Mouse (Mus musculus): Measurements from ENCODE around the gene Trappc6a. TPM values are rescaled to one million over a fixed set of nuclear protein-coding genes. Genes with fewer than 3 reads are reported as not detected.

Gene Trappc6a
- polyA plus RNA-seq, 1 experiment from 2014 or later: 36.5 TPM

GRCm38 (mm10) chr7:19543584-19543983 lies 35.4 kb downstream of the Trappc6a start:
- in situ Hi-C loops (cut with MboI; ENCODE audit: low pct_unique_long_range_greater_than_20kb): no loop called here
- no peak for ATAC-seq
- no peak for TF ChIP-seq CTCF (IDR thresholded peaks at IDR 0.05)
- ChIA-PET POLR2A (interaction anchor here (0.6 kb wide), 1 partner anchor 67 kb away, joined by 3 read pairs; no protein-coding TSS in a partner anchor), CTCF (interaction anchor here (1.4 kb wide), 2 partner anchors 11 kb away, joined by 4 read pairs; no protein-coding TSS in a partner anchor)
- DNase-seq (ENCODE audit: low read depth, low spot score): no peak
- H3K27me3 ChIP-seq: no peaks in the 10 kb centered on the region

- in situ Hi-C loops (cut with MboI; ENCODE audit: low pct_unique_long_range_greater_than_20kb): no loop called here
- TF ChIP-seq CTCF (IDR thresholded peaks at IDR 0.05): no peak
- no peak for DNase-seq (ENCODE audit: low read depth, low spot score)
- POLR2A ChIA-PET: interaction anchor here (1.2 kb wide), 1 partner anchor 9 kb away, joined by 3 read pairs; no protein-coding TSS in a partner anchor
- no peaks in the 10 kb centered on the region for H3K27me3 ChIP-seq
- no peak for ATAC-seq
- CTCF ChIA-PET: interaction anchor here (1.4 to 1.5 kb wide), 2 partner anchors 10 to 13 kb away, joined by 3 read pairs; no protein-coding TSS in a partner anchor
Observed at GRCm38 (mm10) chr7:19546007-19546406, 37.8 kb downstream of the Trappc6a start.

- ChIA-PET POLR2A (no interaction called here), CTCF (interaction anchor here (0.7 to 1.5 kb wide), 2 partner anchors 8 to 11 kb away, joined by 3 read pairs; no protein-coding TSS in a partner anchor)
- ATAC-seq (no peak), DNase-seq (ENCODE audit: low read depth, low spot score) (no peak)
- no peak for TF ChIP-seq CTCF (IDR thresholded peaks at IDR 0.05)
- no peaks in the 10 kb centered on the region for H3K27me3 ChIP-seq
- in situ Hi-C loops (cut with MboI; ENCODE audit: low pct_unique_long_range_greater_than_20kb): no loop called here
Observed at GRCm38 (mm10) chr7:19547344-19547969, 39.3 kb downstream of the Trappc6a start.

GRCm38 (mm10) chr7:19549394-19549793 lies 41.2 kb downstream of the Trappc6a start:
- CTCF ChIA-PET: no interaction called here
- DNase-seq (ENCODE audit: low read depth, low spot score): no peak
- no peaks in the 10 kb centered on the region for H3K27me3 ChIP-seq
- in situ Hi-C loops (cut with MboI; ENCODE audit: low pct_unique_long_range_greater_than_20kb): no loop called here
- no peak for ATAC-seq
- POLR2A ChIA-PET: interaction anchor here (1.6 kb wide), 1 partner anchor 10 kb away, joined by 3 read pairs; no protein-coding TSS in a partner anchor
- TF ChIP-seq CTCF (IDR thresholded peaks at IDR 0.05): no peak

DNA sequence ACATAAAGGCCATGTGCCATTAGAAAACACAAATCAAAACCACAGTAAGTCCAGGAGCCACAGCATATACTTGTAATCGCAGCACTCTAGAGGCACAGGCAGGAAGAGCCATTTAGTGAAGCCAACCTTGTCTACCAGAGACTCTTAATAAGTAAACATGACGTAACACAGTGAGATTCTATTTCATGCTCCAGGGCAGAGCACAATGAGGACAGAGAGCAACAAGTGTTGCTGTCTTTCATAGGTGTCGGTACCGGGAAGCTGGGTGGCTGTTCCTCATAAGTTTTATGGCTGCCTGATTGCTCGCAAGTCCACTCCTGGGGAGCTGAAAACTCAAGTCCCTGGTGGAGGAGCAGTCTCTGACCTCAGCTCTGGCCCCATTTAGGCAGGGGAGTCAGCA lies 43.4 kb downstream of the Trappc6a start:
- no peaks in the 10 kb centered on the region for H3K27me3 ChIP-seq
- in situ Hi-C loops (cut with MboI; ENCODE audit: low pct_unique_long_range_greater_than_20kb): no loop called here
- ChIA-PET POLR2A (no interaction called here), CTCF (no interaction called here)
- TF ChIP-seq CTCF (IDR thresholded peaks at IDR 0.05): no peak
- DNase-seq (ENCODE audit: low read depth, low spot score): no peak
- no peak for ATAC-seq

- no peaks in the 10 kb centered on the region for H3K27me3 ChIP-seq
- ChIA-PET CTCF (interaction anchor here (0.9 to 2.0 kb wide), 2 partner anchors 10 to 11 kb away, joined by 3 to 4 read pairs; partner anchors contain the start of gene Ppp1r37), POLR2A (no interaction called here)
- TF ChIP-seq CTCF (IDR thresholded peaks at IDR 0.05): no peak
- no peak for ATAC-seq
- no peak for DNase-seq (ENCODE audit: low read depth, low spot score)
- in situ Hi-C loops (cut with MboI; ENCODE audit: low pct_unique_long_range_greater_than_20kb): no loop called here
Observed at GRCm38 (mm10) chr7:19552443-19552842, 44.2 kb downstream of the Trappc6a start.

DNA sequence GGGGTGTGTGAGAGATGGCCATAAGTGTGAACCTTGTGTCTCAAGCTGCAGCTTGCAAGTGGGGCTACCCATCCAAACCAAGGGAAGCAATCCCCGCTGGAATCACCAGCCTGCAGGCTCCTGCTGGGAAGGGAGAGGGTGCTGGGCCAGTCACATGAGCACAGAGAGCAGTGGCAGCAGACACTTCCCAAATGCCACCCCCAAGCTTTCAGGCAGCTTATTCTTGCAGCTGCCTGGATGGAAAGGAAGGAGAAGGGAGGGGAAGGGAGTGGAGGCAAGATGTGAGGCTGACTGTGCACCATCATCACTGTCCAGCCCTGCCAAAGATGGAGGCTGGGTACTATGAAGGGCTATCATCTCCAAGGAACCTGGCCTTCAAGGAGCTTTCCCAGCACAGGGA lies 46.0 kb downstream of the Trappc6a start:
- in situ Hi-C loops (cut with MboI; ENCODE audit: low pct_unique_long_range_greater_than_20kb): no loop called here
- ATAC-seq: no peak

DNA sequence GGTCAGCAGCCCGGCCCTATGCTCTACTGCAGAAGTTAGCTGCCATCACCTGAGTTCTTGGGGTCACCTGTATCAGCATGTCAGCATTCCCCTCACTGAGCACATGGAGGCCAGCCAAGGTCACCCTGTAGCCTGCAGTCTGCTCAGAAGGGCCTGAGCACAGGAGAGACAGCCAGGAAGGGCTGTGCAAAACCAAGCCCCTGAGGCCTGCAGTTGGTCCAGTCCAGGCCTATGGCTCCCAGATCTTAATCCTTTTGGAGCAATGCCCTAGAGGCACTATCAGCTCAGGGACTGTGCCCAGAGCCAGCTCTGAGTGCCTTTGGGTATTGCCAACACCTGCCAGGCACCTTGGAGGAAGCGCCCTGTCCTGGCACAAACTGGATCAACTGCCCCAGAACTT lies 48.9 kb downstream of the Trappc6a start:
- ATAC-seq (no peak), DNase-seq (ENCODE audit: low read depth, low spot score) (no peak)
- no peak for TF ChIP-seq CTCF (IDR thresholded peaks at IDR 0.05)
- in situ Hi-C loops (cut with MboI; ENCODE audit: low pct_unique_long_range_greater_than_20kb): no loop called here
- ChIA-PET POLR2A (no interaction called here), CTCF (no interaction called here)
- no peaks in the 10 kb centered on the region for H3K27me3 ChIP-seq

More for the DNA sequence above, 46.0 kb downstream of the Trappc6a start:
- no peaks in the 10 kb centered on the region for H3K27me3 ChIP-seq
- TF ChIP-seq CTCF (IDR thresholded peaks at IDR 0.05): no peak
- DNase-seq (ENCODE audit: low read depth, low spot score): no peak
- ChIA-PET CTCF (interaction anchor here (1.4 to 2.0 kb wide), 2 partner anchors 8 to 11 kb away, joined by 4 read pairs; partner anchors contain the start of gene Ppp1r37), POLR2A (interaction anchor here (1.1 kb wide), 1 partner anchor 15 kb away, joined by 3 read pairs; no protein-coding TSS in a partner anchor)

DNA sequence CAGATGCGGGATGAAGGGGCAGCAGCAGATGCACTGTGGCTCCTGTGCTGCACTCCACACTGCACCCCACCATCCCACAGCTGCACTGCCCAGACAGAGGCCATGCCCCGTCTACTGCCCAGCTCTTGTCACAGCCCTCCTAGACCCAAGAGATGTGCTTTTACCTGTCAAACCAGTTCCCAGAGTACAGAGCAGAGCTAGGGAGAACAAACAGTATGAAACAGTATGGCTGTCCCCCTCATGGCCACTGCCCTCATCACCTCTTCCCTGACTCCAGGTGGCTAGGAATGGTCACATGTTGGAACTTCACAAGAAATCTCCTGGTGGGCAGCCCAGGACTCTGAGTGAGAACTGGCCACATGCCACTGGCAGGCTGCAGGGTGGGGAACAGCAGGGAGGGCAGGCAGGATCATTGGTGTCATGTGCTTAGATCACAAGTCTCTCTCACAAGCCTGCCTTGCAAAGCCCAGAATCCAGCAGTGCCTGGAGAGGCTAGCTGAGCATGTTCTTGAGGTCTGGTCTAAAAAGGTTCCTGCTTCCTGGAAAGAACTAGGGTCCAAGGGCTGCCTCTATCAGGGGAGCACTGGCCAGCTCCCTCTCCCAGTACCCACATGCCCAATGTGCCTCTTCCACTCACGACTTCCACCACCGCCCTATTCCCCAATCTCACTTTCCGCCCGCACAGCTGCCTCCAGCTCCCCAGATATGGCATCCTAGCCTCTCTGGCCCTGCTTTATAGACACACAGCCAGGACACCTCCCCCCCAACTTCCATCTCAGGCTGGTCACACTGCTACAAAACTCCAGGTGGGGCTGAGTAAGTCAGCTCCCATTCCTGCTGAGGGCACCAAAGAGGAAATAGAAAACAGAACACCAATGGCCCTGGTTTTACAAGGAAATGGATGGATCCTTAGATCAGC lies 50.0 kb downstream of the Trappc6a start:
- DNase-seq (ENCODE audit: low read depth, low spot score) (no peak), ATAC-seq (no peak)
- ChIA-PET POLR2A (no interaction called here), CTCF (interaction anchor here (1.0 to 2.0 kb wide), 5 partner anchors 12 to 31 kb away, joined by 3 to 7 read pairs (median 4); no protein-coding TSS in a partner anchor)
- no peaks in the 10 kb centered on the region for H3K27me3 ChIP-seq
- no peak for TF ChIP-seq CTCF (IDR thresholded peaks at IDR 0.05)
- in situ Hi-C loops (cut with MboI; ENCODE audit: low pct_unique_long_range_greater_than_20kb): no loop called here

DNA sequence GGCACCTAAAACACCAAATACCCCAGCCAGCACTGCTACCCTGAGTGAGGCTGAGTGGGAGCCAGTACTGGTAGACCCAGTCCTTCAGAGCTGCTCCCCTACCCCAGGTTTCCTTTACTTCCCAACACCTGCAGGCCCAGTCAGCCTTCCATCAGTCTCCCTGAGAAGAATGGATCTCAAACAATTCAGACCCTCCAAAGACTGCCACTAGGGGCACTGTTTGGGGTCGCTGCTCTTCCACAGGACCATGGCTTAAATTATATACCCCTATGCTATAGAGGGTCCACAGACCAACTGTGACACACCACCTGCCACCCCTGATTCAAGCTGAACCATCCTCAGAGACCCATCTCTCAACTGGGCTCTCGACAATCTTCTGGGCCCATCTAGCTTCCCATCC lies 50.8 kb downstream of the Trappc6a start:
- no peak for TF ChIP-seq CTCF (IDR thresholded peaks at IDR 0.05)
- ChIA-PET CTCF (interaction anchor here (1.0 to 2.0 kb wide), 5 partner anchors 12 to 31 kb away, joined by 3 to 7 read pairs (median 4); no protein-coding TSS in a partner anchor), POLR2A (interaction anchor here (0.6 kb wide), 2 partner anchors 17 to 92 kb away, joined by 3 to 4 read pairs; no protein-coding TSS in a partner anchor)
- H3K27me3 ChIP-seq: no peaks in the 10 kb centered on the region
- DNase-seq (ENCODE audit: low read depth, low spot score) (no peak), ATAC-seq (no peak)
- in situ Hi-C loops (cut with MboI; ENCODE audit: low pct_unique_long_range_greater_than_20kb): no loop called here

Measured in Patski (cell line).